Mouse (Mus musculus): ENCODE results near the gene Zfp53.

Zfp53 gene

GRCm38 (mm10) chr17:21517130-21517671, 28.4 kb downstream of the Zfp53 start:
- in situ Hi-C loops (cut with MboI, MseI), result no loop called here

GRCm38 (mm10) chr17:21526270-21526669, 37.5 kb downstream of the Zfp53 start:
- in situ Hi-C loops (cut with MboI, MseI), result loop anchor here (25.0 kb wide), 1 partner anchor 2011 kb away; no protein-coding TSS in a partner anchor

GRCm38 (mm10) chr17:21530645-21531330, 42.0 kb downstream of the Zfp53 start:
- in situ Hi-C loops (cut with MboI, MseI), result loop anchor here (10.0 to 25.0 kb wide), 3 partner anchors 56 to 2007 kb away; no protein-coding TSS in a partner anchor

GRCm38 (mm10) chr17:21531621-21532020, 42.8 kb downstream of the Zfp53 start:
- in situ Hi-C loops (cut with MboI, MseI), result loop anchor here (10.0 to 25.0 kb wide), 3 partner anchors 57 to 2006 kb away; no protein-coding TSS in a partner anchor

- in situ Hi-C loops (cut with MboI, MseI), result loop anchor here (10.0 to 25.0 kb wide), 3 partner anchors 58 to 2005 kb away; no protein-coding TSS in a partner anchor
These were observed 43.5 kb downstream of the Zfp53 start for GRCm38 (mm10) chr17:21532101-21532951.

GRCm38 (mm10) chr17:21533961-21534360, 45.2 kb downstream of the Zfp53 start:
- in situ Hi-C loops (cut with MboI, MseI), result loop anchor here (10.0 to 25.0 kb wide), 3 partner anchors 59 to 2003 kb away; no protein-coding TSS in a partner anchor

- in situ Hi-C loops (cut with MboI, MseI), result loop anchor here (5.0 to 25.0 kb wide), 4 partner anchors 60 to 2003 kb away; partner anchors contain the start of gene Zfp51
These were observed 45.8 kb downstream of the Zfp53 start for GRCm38 (mm10) chr17:21534460-21535095.

- in situ Hi-C loops (cut with MboI, MseI), result loop anchor here (5.0 to 25.0 kb wide), 4 partner anchors 61 to 2002 kb away; partner anchors contain the start of gene Zfp51
These were observed 46.6 kb downstream of the Zfp53 start, which contains the start of gene Zfp52 for GRCm38 (mm10) chr17:21535096-21536001. Zfp52 (plus strand) TSS chr17:21535539.

- in situ Hi-C loops (cut with MboI, MseI), result loop anchor here (5.0 to 25.0 kb wide), 4 partner anchors 61 to 2001 kb away; partner anchors contain the start of gene Zfp51
These were observed 47.3 kb downstream of the Zfp53 start for GRCm38 (mm10) chr17:21536096-21536495.

GRCm38 (mm10) chr17:21536676-21537075, 47.9 kb downstream of the Zfp53 start:
- in situ Hi-C loops (cut with MboI, MseI), result loop anchor here (5.0 to 25.0 kb wide), 4 partner anchors 62 to 2001 kb away; partner anchors contain the start of gene Zfp51

GRCm38 (mm10) chr17:21557831-21558230, 69.0 kb downstream of the Zfp53 start:
- in situ Hi-C loops (cut with MboI, MseI), result loop anchor here (25.0 kb wide), 1 partner anchor 546 kb away; the partner anchor contains the start of gene Zfp160
